Mouse (Mus musculus): ENCODE measurements around the gene Chst11. TPM values are rescaled to one million over a fixed set of nuclear protein-coding genes. Genes with fewer than 3 reads are reported as not detected.

Chst11 gene
- polyA plus RNA-seq, 1 experiment from 2014 or later, result 0.98 TPM

GRCm38 (mm10) chr10:83093705-83094104, 108.4 kb downstream of the Chst11 start:
- H3K4me2 ChIP-seq (replicated peaks; ENCODE audit: low read depth, low read length), result no peak overlapping the region
- H3K4me3 ChIP-seq (ENCODE audit: low read depth, low read length), result no peak overlapping the region
- TF ChIP-seq EP300 (IDR thresholded peaks at IDR 0.05) (no peak), CTCF (IDR thresholded peaks at IDR 0.05) (no peak)
- H3K4me1 ChIP-seq (ENCODE audit: insufficient read depth, low read depth, low read length), result no peaks in the 10 kb centered on the region
- H3K36me3 ChIP-seq (ENCODE audit: insufficient read depth, low read length), result no peaks in the 10 kb centered on the region
- no peak for ATAC-seq
- H3K27ac ChIP-seq (ENCODE audit: low read length), result no peak overlapping the region
- H3K27me3 ChIP-seq (replicated peaks; ENCODE audit: insufficient read depth, low read length), result no peaks in the 10 kb centered on the region
- WGBS, result 75% methylated on average over 6 of the region's 6 CpGs
- no peak for DNase-seq (ENCODE audit: low spot score)
- H3K9ac ChIP-seq (replicated peaks; ENCODE audit: low read depth), result no peak overlapping the region
- H3K9me3 ChIP-seq (ENCODE audit: low read length), result no peaks in the 10 kb centered on the region

DNA sequence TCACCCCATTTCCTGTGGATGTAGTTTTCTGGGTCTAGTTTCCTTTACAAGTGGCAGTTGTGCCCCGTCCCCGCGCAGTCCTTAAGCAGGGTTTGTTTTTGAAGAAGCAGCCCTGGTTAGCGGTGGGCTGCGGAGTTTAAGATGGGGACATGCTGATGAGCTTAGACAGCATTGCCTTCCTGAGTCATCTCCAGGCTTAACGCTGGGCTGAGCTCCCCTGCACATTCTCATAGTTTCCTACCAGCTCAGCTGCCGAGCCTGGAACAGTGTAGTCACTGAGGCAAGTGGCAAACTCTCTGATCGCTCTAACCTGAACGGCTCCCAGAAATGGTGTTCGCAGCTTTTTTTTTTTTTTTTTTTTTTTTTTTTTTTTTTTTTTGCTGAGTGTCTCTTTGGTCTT, 109.0 kb downstream of the Chst11 start:
- ATAC-seq, result no peak
- no peaks in the 10 kb centered on the region for H3K36me3 ChIP-seq (ENCODE audit: insufficient read depth, low read length)
- no peak overlapping the region for H3K9ac ChIP-seq (replicated peaks; ENCODE audit: low read depth)
- H3K4me1 ChIP-seq (ENCODE audit: insufficient read depth, low read depth, low read length), result no peaks in the 10 kb centered on the region
- H3K9me3 ChIP-seq (ENCODE audit: low read length), result no peaks in the 10 kb centered on the region
- H3K27ac ChIP-seq (ENCODE audit: low read length), result no peak overlapping the region
- H3K4me3 ChIP-seq (ENCODE audit: low read depth, low read length), result no peak overlapping the region
- no peak for TF ChIP-seq CTCF (IDR thresholded peaks at IDR 0.05)
- no peak for TF ChIP-seq EP300 (IDR thresholded peaks at IDR 0.05)
- no peaks in the 10 kb centered on the region for H3K27me3 ChIP-seq (replicated peaks; ENCODE audit: insufficient read depth, low read length)
- H3K4me2 ChIP-seq (replicated peaks; ENCODE audit: low read depth, low read length), result no peak overlapping the region
- DNase-seq (ENCODE audit: low spot score), result no peak
- 58% methylated on average over 10 of the region's 10 CpGs for WGBS

DNA sequence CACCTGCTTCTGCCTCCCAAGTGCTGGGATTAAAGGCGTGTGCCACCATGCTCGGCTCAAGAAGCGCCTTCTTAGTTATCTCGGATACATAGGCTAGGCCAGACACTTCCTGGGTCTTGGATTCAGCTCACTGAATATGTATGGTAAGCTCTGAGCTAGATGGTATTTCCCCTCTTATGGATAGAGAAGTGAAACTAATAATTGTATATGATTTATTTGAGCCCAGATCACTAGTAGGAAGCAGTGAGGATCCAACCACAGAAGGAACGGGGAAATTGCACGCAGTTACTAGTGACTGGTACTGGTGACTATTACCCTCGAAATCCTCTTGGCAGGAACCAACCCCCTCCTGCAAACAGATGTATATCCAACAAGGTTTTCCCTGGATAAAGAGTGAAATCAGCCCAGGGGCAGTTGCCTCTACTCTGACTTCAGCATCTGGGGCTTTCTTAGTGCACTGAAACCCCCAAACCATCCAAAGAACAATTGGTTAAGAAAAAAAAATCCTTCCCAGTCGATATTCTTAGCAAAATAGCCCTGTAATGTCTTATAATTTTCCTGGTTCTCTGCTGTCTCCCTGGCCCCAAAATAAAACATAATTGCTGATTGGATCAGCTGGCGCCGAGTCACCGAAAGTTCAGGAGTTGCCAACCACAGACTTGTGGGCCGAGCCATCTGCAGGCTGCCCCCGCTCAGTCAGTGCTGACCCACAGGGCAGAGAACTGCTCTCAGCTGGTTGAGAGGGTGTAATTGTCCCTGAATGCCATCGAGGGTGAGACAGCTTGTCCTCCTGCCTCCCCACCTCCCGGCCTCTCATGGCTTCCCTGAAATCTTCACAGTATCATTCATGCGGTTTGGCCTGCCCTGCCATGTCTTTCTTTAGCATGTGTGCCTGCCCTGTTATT, 109.8 kb downstream of the Chst11 start:
- H3K36me3 ChIP-seq (ENCODE audit: insufficient read depth, low read length), result no peaks in the 10 kb centered on the region
- no peak overlapping the region for H3K27ac ChIP-seq (ENCODE audit: low read length)
- no peak for TF ChIP-seq EP300 (IDR thresholded peaks at IDR 0.05)
- TF ChIP-seq CTCF (IDR thresholded peaks at IDR 0.05), result no peak
- ATAC-seq, result no peak
- no peak for DNase-seq (ENCODE audit: low spot score)
- 79% methylated on average over 16 of the region's 16 CpGs for WGBS
- H3K9ac ChIP-seq (replicated peaks; ENCODE audit: low read depth), result no peak overlapping the region
- H3K4me2 ChIP-seq (replicated peaks; ENCODE audit: low read depth, low read length), result no peak overlapping the region
- H3K9me3 ChIP-seq (ENCODE audit: low read length), result no peaks in the 10 kb centered on the region
- H3K4me3 ChIP-seq (ENCODE audit: low read depth, low read length), result no peak overlapping the region
- no peaks in the 10 kb centered on the region for H3K27me3 ChIP-seq (replicated peaks; ENCODE audit: insufficient read depth, low read length)
- H3K4me1 ChIP-seq (ENCODE audit: insufficient read depth, low read depth, low read length), result no peaks in the 10 kb centered on the region

DNA sequence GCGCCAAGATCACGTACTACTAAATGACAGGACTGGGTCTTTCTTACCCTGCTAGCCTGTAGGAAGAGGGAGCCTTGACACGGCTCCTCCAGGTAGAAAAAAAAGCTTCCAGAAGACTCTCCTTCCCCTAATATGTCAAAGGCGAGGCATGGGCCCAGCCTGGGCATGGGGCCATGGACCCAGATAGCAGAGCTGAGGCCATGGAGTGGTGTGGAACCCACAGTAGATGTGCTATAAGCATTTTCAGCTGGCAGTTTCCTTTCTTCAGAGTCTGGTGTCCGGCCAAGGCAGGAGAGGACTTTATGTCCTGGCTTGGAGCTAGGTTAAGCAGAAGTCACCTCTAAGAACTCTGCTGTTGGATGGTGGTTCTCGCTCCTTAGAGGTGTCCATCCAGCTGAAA, 111.0 kb downstream of the Chst11 start:
- no peak overlapping the region for H3K27ac ChIP-seq (ENCODE audit: low read length)

DNA sequence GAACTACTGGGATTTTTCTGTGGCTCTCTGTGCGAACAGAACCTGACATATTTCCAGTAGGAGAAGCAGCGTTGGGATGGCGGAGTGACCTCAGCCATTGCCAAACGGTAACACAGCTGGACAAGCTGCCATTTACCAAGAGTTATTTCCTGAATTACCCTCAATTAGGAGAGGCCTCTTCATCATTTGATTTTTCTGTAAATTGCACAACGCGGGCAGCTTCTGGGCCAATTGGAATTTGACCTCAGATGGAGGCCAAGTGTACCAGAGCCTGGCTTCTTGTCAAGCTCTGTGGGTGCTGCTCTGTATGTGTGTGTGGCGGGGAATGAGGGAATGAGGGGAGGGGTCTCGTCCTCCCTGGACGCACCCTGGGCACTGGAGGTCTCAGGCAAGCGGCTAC, 113.6 kb downstream of the Chst11 start:
- no peaks in the 10 kb centered on the region for H3K9me3 ChIP-seq (ENCODE audit: low read length)
- no peaks in the 10 kb centered on the region; the same call in 1 of the 2 replicates for H3K4me1 ChIP-seq (ENCODE audit: insufficient read depth, low read depth, low read length)
- no peak overlapping the region for H3K4me3 ChIP-seq (ENCODE audit: low read depth, low read length)
- peak; percentile 58 for DNase-seq (ENCODE audit: low spot score)
- H3K36me3 ChIP-seq (ENCODE audit: insufficient read depth, low read length), result no peaks in the 10 kb centered on the region
- ATAC-seq, result peak; percentile 62
- H3K4me2 ChIP-seq (replicated peaks; ENCODE audit: low read depth, low read length), result no peak overlapping the region
- no peak for TF ChIP-seq EP300 (IDR thresholded peaks at IDR 0.05)
- TF ChIP-seq CTCF (IDR thresholded peaks at IDR 0.05), result no peak
- no peaks in the 10 kb centered on the region for H3K27me3 ChIP-seq (replicated peaks; ENCODE audit: insufficient read depth, low read length)
- WGBS, result 40% methylated on average over 10 of the region's 10 CpGs
- H3K9ac ChIP-seq (replicated peaks; ENCODE audit: low read depth), result no peak overlapping the region
- no peak overlapping the region for H3K27ac ChIP-seq (ENCODE audit: low read length)

More for the DNA sequence above, 111.0 kb downstream of the Chst11 start:
- no peak overlapping the region for H3K4me3 ChIP-seq (ENCODE audit: low read depth, low read length)
- no peak for DNase-seq (ENCODE audit: low spot score)
- no peak overlapping the region for H3K9ac ChIP-seq (replicated peaks; ENCODE audit: low read depth)
- no peaks in the 10 kb centered on the region for H3K9me3 ChIP-seq (ENCODE audit: low read length)
- no peak for TF ChIP-seq EP300 (IDR thresholded peaks at IDR 0.05)
- no peak for ATAC-seq
- H3K4me1 ChIP-seq (ENCODE audit: insufficient read depth, low read depth, low read length), result no peaks in the 10 kb centered on the region; the same call in 1 of the 2 replicates
- no peak overlapping the region for H3K4me2 ChIP-seq (replicated peaks; ENCODE audit: low read depth, low read length)
- H3K27me3 ChIP-seq (replicated peaks; ENCODE audit: insufficient read depth, low read length), result no peaks in the 10 kb centered on the region
- 87% methylated on average over 6 of the region's 6 CpGs for WGBS
- H3K36me3 ChIP-seq (ENCODE audit: insufficient read depth, low read length), result no peaks in the 10 kb centered on the region

GRCm38 (mm10) chr10:83099669-83100068, 114.4 kb downstream of the Chst11 start:
- no peak for TF ChIP-seq EP300 (IDR thresholded peaks at IDR 0.05)
- TF ChIP-seq CTCF (IDR thresholded peaks at IDR 0.05), result peak; percentile 50
- DNase-seq (ENCODE audit: low spot score) (no peak), ATAC-seq (no peak)
- Histone ChIP-seq H3K36me3 (ENCODE audit: insufficient read depth, low read length) (no peaks in the 10 kb centered on the region), H3K9me3 (ENCODE audit: low read length) (no peaks in the 10 kb centered on the region), H3K27ac (ENCODE audit: low read length) (no peak overlapping the region), H3K9ac (replicated peaks; ENCODE audit: low read depth) (no peak overlapping the region), H3K4me3 (ENCODE audit: low read depth, low read length) (no peak overlapping the region), H3K27me3 (replicated peaks; ENCODE audit: insufficient read depth, low read length) (no peaks in the 10 kb centered on the region), H3K4me2 (replicated peaks; ENCODE audit: low read depth, low read length) (no peak overlapping the region), H3K4me1 (ENCODE audit: insufficient read depth, low read depth, low read length) (no peaks in the 10 kb centered on the region; the same call in 1 of the 2 replicates)
- 93% methylated on average over 3 of the region's 3 CpGs for WGBS

Measured in lung, postnatal 0 days (tissue).